Mouse (Mus musculus): ENCODE measurements around the gene Dnajb2.
A peak's percentile ranks its signal among the peaks of the same experiment; 100 is the strongest.

The Dnajb2 gene

DNA sequence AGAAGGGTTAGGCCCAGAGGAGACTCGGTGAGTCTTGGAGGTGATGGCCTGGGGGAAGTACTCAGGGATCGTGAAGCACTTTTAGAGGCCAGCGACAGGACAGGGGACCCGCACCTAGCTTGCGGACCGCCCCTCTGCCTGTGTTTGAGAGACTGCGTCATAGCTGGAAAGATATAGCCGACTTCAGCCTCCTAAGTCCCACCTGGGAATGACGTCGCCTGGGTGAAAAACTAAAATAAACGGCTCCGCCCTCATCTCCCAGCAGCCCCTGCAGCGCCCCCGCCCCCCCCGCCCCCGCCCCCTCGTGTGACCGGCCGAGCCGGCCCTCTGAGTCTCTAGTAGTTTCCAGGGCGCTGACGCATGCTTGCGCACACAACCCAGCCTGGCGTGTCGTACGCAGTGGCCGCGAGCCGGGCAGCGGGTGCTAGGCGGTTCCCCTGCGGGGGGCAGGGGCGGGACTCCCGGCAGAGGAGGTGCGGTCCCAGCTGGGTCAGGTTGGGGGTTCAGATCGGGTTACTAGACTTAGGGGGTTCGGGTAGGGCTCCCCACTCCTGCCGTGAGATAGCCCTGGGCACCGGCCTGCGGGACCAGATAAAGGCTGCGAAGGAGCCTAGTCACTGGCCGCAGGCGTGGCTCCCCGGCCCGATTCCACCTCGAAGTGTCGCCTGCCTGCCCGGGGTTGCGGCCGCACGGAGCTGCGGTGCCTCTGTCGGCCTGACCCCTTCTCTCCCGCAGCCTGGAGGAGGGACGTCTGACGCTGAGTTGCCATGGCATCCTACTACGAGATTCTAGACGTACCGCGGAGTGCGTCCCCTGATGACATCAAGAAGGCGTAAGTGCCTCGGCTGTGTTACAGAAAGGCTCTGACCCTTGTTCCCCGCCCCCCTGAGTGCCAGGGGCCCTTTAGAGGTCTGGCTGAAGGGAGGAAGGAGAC lies at the start of gene Dnajb2:
Dnajb2 (plus strand) TSS at position 290 of the 934 bp plus-strand sequence.
- DNase-seq (ENCODE audit: low read depth, low spot score): peak; percentile 85

DNA sequence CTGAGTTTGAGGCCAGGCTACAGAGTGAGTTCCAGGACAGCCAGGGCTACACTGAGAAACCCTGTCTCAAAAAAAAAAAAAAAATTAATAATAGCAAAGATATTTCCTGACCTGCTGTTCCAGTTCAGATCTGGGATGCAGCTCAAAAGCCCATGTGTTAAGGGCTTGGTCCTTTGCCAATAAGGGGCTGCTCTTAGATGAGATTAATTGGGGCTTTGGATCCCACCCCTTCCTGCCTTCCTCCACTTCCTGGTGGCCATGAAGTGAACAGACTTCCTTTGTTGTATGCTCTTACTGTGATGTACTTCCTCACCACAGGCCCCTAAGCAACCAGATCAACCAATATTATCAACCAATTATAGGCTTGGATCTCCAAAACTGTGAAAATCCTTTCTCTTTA lies 49.1 kb upstream of the Dnajb2 start:
- DNase-seq (ENCODE audit: low read depth, low spot score): no peak

- no peak for DNase-seq (ENCODE audit: low read depth, low spot score)
These were observed 48.2 kb upstream of the Dnajb2 start for GRCm38 (mm10) chr1:75187914-75188483.

DNA sequence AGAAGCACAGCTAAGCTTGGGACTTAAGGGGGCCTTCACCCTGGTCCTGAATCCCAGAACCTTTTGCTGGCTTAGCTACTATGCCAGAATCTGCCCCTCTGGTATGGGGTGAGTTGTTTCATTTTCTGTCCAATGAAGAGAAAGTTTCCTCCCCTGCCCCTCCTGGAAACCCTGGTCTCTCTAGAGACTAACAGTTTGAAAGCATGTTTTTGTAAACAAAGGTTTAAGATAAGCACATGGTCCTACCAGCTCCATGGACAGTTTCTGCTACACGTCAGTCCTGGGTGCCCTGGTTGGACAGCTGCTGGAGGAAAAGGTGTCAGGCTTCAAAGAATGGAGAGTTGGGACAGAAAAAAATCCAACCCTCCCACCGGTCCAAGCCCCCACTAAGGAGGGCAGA lies 45.6 kb upstream of the Dnajb2 start:
- no peak for DNase-seq (ENCODE audit: low read depth, low spot score)

- no peak for DNase-seq (ENCODE audit: low read depth, low spot score)
These were observed 45.0 kb upstream of the Dnajb2 start for GRCm38 (mm10) chr1:75191258-75191621.

DNA sequence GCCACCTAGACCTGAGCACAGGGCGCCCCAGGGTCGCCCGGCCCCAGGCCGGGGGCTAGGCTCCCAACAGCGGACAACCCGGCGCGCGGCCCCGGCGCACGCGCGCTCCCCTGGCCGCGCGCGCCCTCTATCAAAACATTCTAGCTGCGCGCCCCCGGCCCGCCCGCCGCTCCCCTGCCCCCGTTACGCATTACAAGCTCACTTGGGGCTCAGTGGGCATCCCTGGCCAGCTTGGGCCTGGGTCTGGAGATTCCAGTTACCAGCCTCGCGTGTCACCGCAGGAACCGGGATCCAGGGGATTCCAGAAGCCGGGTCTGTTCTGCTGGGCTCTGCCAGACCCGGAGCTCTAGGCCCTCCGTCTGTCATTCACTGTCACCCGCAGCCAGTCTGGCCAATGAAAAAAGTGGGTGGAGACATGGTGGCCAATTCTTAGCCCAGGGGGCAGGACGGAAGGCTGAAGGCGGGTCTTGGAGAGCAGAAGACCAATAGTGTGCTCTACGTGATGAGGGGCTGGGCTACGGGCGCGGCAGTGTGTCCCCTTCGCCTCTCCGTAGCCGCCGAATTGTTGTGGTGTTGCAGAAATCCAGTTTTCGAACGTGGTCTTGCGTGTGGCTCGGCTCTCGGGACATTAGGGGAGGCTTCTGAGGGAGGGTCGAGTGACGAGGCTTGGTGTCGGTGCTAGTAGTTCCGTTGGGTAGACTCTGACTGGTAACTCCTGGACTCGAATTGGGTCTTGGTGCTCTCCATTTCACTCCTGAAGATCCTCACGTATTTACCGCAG lies 44.4 kb upstream of the Dnajb2 start, which contains the start of the genes Ankzf1 and Atg9a:
Ankzf1 (plus strand) TSS at position 530 of the 781 bp plus-strand sequence.
Atg9a (minus strand) TSS at position 575 of the 781 bp plus-strand sequence.
- DNase-seq (ENCODE audit: low read depth, low spot score): peak; percentile 99

DNA sequence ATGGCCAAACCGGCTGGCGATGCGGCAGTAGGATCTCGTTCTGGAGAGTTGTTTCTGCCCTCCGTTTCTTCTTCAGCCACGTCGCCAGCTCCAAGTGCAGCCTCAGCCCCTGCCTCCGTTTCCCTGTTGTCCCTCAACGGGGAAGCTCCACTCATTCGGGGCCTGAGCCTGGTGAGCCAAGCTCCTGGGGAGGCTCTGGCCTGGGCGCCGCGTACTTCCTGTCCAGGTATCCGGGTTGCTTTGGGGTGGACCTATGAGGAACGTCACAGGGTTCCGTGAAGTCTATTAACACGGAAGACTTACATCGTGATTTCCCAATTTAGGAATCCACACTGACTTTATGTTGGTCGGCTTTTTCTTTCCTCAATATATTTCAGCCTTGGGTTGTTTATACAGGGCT lies 43.8 kb upstream of the Dnajb2 start:
- DNase-seq (ENCODE audit: low read depth, low spot score): no peak

DNA sequence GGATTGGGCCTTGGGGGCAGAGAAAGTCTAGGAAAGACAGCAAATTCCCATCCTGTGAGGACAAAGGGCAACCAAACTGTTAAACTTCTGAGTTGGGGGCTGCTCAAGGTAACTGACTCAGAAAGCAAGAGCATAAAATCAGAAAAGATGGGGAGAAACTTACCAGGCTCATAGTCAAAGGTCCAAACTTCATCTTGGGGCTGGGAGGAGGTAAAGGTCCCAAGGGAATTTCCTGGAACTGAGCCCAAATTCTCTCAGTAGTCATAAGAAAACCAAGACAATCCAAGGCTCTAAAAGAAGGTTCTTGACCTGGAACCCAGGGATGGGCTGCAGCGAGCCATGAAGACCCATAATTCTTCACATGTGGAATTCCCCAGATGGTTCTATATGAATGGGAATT lies 35.0 kb upstream of the Dnajb2 start:
- no peak for DNase-seq (ENCODE audit: low read depth, low spot score)

DNA sequence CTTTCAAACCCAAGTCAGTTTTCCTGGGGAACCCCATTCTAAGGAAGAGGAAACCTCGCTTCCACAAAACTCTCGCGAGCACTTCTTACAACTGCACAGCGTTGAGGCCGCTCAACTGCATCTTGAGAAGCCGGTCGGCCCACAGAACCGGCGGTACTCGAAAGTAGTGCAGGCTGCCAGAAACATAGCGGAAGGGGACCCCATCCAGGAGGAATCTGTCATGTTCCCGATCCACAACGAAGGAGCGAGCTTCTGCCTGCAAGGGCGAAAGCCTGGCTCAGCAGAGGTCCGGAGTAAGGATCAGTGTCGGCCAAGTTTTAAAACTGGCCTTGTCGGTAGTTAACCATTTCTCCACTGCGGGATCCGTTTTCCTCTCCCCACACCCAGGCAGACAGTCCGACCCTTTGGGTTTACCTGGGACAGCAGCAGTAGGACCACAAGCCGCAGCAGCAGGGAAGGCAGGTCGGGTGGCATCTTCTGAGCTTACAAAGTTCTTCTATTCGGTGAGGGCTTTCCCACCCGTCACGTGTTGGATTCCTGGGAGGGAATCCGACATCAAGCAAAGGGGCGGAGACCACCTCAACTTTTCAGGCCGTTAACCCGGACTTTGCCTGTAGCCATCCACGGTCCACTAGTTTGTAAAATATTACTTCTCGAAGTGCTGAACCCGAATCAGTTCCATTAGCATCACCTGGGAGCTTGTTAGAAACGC lies 27.1 kb upstream of the Dnajb2 start:
- peak; percentile 71 for DNase-seq (ENCODE audit: low read depth, low spot score)

- peak; percentile 95 for DNase-seq (ENCODE audit: low read depth, low spot score)
These were observed 25.8 kb upstream of the Dnajb2 start, which contains the start of the genes Glb1l and Stk16 for GRCm38 (mm10) chr1:75210136-75211087. Gene Glb1l, minus strand, starts transcription at chr1:75210813. Gene Stk16, plus strand, starts transcription at chr1:75210838.

DNA sequence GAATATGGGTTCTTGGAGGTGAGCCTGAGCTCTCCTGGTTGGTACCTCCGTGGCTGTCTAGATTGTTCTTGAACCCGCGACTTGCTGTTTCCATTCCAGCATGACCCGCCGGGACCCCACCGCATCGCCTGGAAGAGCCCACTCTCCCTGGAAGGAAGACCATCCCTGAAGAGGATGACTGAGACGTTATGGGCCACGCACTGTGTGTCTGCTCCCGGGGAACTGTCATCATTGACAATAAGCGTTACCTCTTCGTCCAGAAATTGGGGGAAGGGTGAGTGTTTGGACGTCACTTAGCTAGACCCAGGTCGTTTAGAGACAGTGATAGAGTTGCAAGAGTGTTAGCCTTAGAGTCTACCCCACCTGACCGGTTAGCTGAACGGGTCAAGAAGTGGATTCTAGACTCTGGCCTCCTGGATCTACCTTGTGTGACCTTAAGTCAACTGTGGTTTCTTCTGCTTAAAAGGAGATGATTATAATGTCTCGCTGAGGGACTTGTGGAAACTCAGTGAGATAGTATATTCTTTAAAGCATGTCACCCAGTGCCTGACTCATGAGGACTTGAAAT lies 25.0 kb upstream of the Dnajb2 start:
- DNase-seq (ENCODE audit: low read depth, low spot score): no peak

- peak; percentile 17 for DNase-seq (ENCODE audit: low read depth, low spot score)
These were observed 23.7 kb upstream of the Dnajb2 start for GRCm38 (mm10) chr1:75212542-75212941.

- no peak for DNase-seq (ENCODE audit: low read depth, low spot score)
These were observed 23.1 kb upstream of the Dnajb2 start for GRCm38 (mm10) chr1:75213096-75213495.

DNA sequence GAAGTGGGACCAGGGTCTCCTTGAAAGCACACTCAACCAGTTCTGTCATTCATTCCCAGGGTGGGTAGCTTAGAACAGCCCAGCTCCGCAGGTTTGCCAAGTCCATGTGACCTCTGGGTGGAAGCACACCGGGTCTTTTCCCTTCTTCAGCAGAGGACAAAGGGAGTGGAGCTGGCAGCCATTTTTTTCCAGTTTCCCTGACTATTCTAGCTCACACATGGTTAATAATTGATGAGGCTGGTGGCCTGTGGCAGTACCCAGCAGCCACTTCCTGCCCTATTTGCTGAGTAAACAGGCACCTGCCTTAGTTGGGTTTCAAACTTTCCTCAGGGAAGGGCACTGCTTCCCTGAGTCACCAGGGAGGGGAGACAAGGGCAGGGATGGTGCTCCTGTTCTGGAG lies 21.8 kb upstream of the Dnajb2 start:
- DNase-seq (ENCODE audit: low read depth, low spot score): peak; percentile 20

- DNase-seq (ENCODE audit: low read depth, low spot score): no peak
These were observed 21.3 kb upstream of the Dnajb2 start for GRCm38 (mm10) chr1:75214886-75215285.

DNA sequence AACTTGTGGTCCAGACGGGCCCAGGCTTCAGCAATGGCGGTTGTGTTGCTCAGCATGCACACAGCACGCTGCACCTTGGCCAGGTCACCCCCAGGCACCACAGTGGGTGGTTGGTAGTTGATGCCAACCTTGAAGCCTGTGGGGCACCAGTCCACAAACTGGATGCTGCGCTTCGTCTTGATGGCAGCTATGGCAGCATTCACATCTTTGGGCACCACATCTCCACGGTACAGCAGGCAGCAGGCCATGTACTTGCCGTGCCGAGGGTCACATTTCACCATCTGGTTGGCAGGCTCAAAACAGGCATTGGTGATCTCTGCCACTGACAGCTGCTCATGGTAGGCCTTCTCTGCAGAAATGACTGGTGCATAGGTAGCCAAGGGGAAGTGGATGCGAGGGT lies 20.4 kb upstream of the Dnajb2 start:
- DNase-seq (ENCODE audit: low read depth, low spot score): no peak

- no peak for DNase-seq (ENCODE audit: low read depth, low spot score)
These were observed 19.2 kb upstream of the Dnajb2 start for GRCm38 (mm10) chr1:75216797-75217585.

- peak; percentile 18 for DNase-seq (ENCODE audit: low read depth, low spot score)
These were observed 18.3 kb upstream of the Dnajb2 start for GRCm38 (mm10) chr1:75217893-75218226.

All from ZHBTc4 (cell line).